Mouse (Mus musculus) thymus, postnatal 36 days (tissue): ENCODE data around the gene Gm4353.
A peak's percentile ranks its signal among the peaks of the same experiment; 100 is the strongest.
"Not testable (repeated sequence)": the region's sequence is repeated elsewhere in the genome, so short reads cannot be mapped to it uniquely, and the experiment has no call there.

Source experiments
- DNase-seq, 2 experiments: peaks; one replicate each; pipeline ENCODE4 v3.0.0; 2022; ENCODE audit warnings: mixed read lengths in 2 of 2

Gm4353 gene

GRCm38 (mm10) chr7:116084366-116084765 lies at the start of gene Gm4353:
Gene Gm4353, minus strand, starts transcription at chr7:116084635.
- DNase-seq: not testable (repeated sequence)

- DNase-seq: peak; percentile 51 to 58
These were observed 47.6 kb upstream of the Gm4353 start for GRCm38 (mm10) chr7:116132078-116132477.

GRCm38 (mm10) chr7:116131390-116131789 lies 47.0 kb upstream of the Gm4353 start:
- DNase-seq: no peak

- no peak for DNase-seq
These were observed 44.9 kb upstream of the Gm4353 start for GRCm38 (mm10) chr7:116129374-116129773.

- no peak for DNase-seq
These were observed 43.9 kb upstream of the Gm4353 start for GRCm38 (mm10) chr7:116128286-116128685.

- DNase-seq: no peak
These were observed 42.6 kb upstream of the Gm4353 start for GRCm38 (mm10) chr7:116127052-116127451.

GRCm38 (mm10) chr7:116125671-116126070 lies 41.2 kb upstream of the Gm4353 start:
- DNase-seq: no peak

- DNase-seq: no peak
These were observed 39.6 kb upstream of the Gm4353 start for GRCm38 (mm10) chr7:116124057-116124456.

- DNase-seq: no peak
These were observed 39.2 kb upstream of the Gm4353 start for GRCm38 (mm10) chr7:116123597-116123985.

- no peak for DNase-seq
These were observed 38.7 kb upstream of the Gm4353 start for GRCm38 (mm10) chr7:116122981-116123596.

- no peak for DNase-seq
These were observed 36.8 kb upstream of the Gm4353 start for GRCm38 (mm10) chr7:116121202-116121601.

- no peak for DNase-seq
These were observed 36.3 kb upstream of the Gm4353 start for GRCm38 (mm10) chr7:116120737-116121136.

- DNase-seq: no peak
These were observed 34.9 kb upstream of the Gm4353 start for GRCm38 (mm10) chr7:116119306-116119857.

GRCm38 (mm10) chr7:116115991-116116390 lies 31.6 kb upstream of the Gm4353 start:
- DNase-seq: no peak

GRCm38 (mm10) chr7:116115216-116115930 lies 30.9 kb upstream of the Gm4353 start:
- no peak for DNase-seq

- no peak for DNase-seq
These were observed 27.1 kb upstream of the Gm4353 start for GRCm38 (mm10) chr7:116111546-116111945.

- DNase-seq: no peak
These were observed 26.2 kb upstream of the Gm4353 start for GRCm38 (mm10) chr7:116110661-116111060.

GRCm38 (mm10) chr7:116103091-116103490 lies 18.7 kb upstream of the Gm4353 start:
- DNase-seq: no peak

- no peak for DNase-seq
These were observed 15.6 kb upstream of the Gm4353 start for GRCm38 (mm10) chr7:116099952-116100528.

GRCm38 (mm10) chr7:116093466-116093850 lies 9.0 kb upstream of the Gm4353 start:
- DNase-seq: no peak

- DNase-seq: peak; percentile 92
These were observed 8.5 kb upstream of the Gm4353 start for GRCm38 (mm10) chr7:116092710-116093465.

GRCm38 (mm10) chr7:116060739-116061138 lies 23.7 kb downstream of the Gm4353 start:
- no peak for DNase-seq

GRCm38 (mm10) chr7:116040470-116041019 lies 43.9 kb downstream of the Gm4353 start:
- DNase-seq: no peak
